ENCODE assay signal across 12 mouse cellular contexts in genomic region chr1:172323801-172324359, GRCm38 (mm10). TPM values are rescaled to one million over a fixed set of nuclear protein-coding genes. Genes with fewer than 3 reads are reported as not detected.
A peak's percentile ranks its signal among the peaks of the same experiment; 100 is the strongest.
DNase-seq lines count a peak whose midpoint lies in the region; ATAC-seq and TF ChIP-seq lines count a peak whose summit lies in the region.
"Had no signal": no experiment of that assay in that cellular context is flagged by ENCODE, and none has a peak within 500 bp of the region (broad histone marks: within the 10 kb centered on the region; RNA-seq: fewer than 3 reads in every experiment).

No protein-coding gene starts in this region.

- H3K9ac ChIP-seq in hindbrain, embryonic 12.5 days = no peak overlapping the region
- no peak overlapping the region for H3K9ac ChIP-seq in hindbrain, embryonic 14.5 days
- no peak overlapping the region for H3K9ac ChIP-seq in forebrain, embryonic 15.5 days (replicated peaks)
- H3K9ac ChIP-seq: liver, embryonic 13.5 days had no signal

- no peaks in the 10 kb centered on the region for H3K27me3 ChIP-seq in cerebellum, adult 2 months (ENCODE audit: control insufficient read depth, insufficient read depth, low read length)
- peaks cover 41% of the 10 kb centered on the region for H3K27me3 ChIP-seq in hindbrain, embryonic 12.5 days
- peaks cover 8% of the 10 kb centered on the region; the same call in 1 of the 2 replicates for H3K27me3 ChIP-seq in hindbrain, embryonic 14.5 days (ENCODE audit: control insufficient read depth, insufficient read depth, low read length)
- H3K27me3 ChIP-seq in forebrain, embryonic 15.5 days = no peaks in the 10 kb centered on the region; the same call in 1 of the 2 replicates

- no peak for TF ChIP-seq CTCF in cerebellum, adult 2 months (IDR thresholded peaks at IDR 0.05; ENCODE audit: borderline replicate concordance, insufficient read depth, low read depth, low read length)

- H3K4me3 ChIP-seq in cerebellum, adult 2 months (replicated peaks; ENCODE audit: insufficient read depth, low read depth, low read length) = no peak overlapping the region
- no peak overlapping the region for H3K4me3 ChIP-seq in hindbrain, embryonic 12.5 days
- H3K4me3 ChIP-seq in hindbrain, embryonic 14.5 days (replicated peaks; ENCODE audit: low read length) = no peak overlapping the region
- H3K4me3 ChIP-seq in forebrain, embryonic 15.5 days = no peak overlapping the region
- H3K4me3 ChIP-seq: embryonic facial prominence, embryonic 10.5 days; liver, embryonic 13.5 days had no signal

- intact Hi-C loops in left cerebral cortex, postnatal 36 days (cut with DNase I) = no loop called here

- 59% methylated on average over 6 of the region's 6 CpGs for WGBS in cerebellum, adult 2 months
- 63% methylated on average over 6 of the region's 6 CpGs for WGBS in hindbrain, embryonic 12.5 days
- 65% methylated on average over 6 of the region's 6 CpGs for WGBS in hindbrain, embryonic 14.5 days
- 56% methylated on average over 6 of the region's 6 CpGs for whole genome bisulfite sequencing in forebrain, embryonic 15.5 days

- H3K9me3 ChIP-seq in hindbrain, embryonic 12.5 days (replicated peaks) = no peaks in the 10 kb centered on the region
- H3K9me3 ChIP-seq in hindbrain, embryonic 14.5 days (ENCODE audit: control insufficient read depth, low read length) = no peaks in the 10 kb centered on the region
- no peaks in the 10 kb centered on the region for H3K9me3 ChIP-seq in forebrain, embryonic 15.5 days
- H3K9me3 ChIP-seq: embryonic facial prominence, embryonic 10.5 days; liver, embryonic 13.5 days had no signal

- no peak for ATAC-seq in cerebellum, adult (ENCODE audit: insufficient number of reproducible peaks, low FRiP score, low TSS enrichment)
- ATAC-seq in hindbrain, embryonic 12.5 days (ENCODE audit: low FRiP score) = no peak
- ATAC-seq in hindbrain, embryonic 14.5 days (ENCODE audit: low FRiP score) = no peak
- no peak for ATAC-seq in forebrain, embryonic 15.5 days (replicated peaks)

- H3K4me2 ChIP-seq in hindbrain, embryonic 12.5 days (replicated peaks) = no peak overlapping the region
- H3K4me2 ChIP-seq in hindbrain, embryonic 14.5 days (replicated peaks) = no peak overlapping the region
- no peak overlapping the region for H3K4me2 ChIP-seq in forebrain, embryonic 15.5 days (replicated peaks)
- H3K4me2 ChIP-seq: liver, embryonic 13.5 days had no signal

- peaks cover 13% of the 10 kb centered on the region for H3K36me3 ChIP-seq in hindbrain, embryonic 12.5 days
- H3K36me3 ChIP-seq in hindbrain, embryonic 14.5 days (replicated peaks; ENCODE audit: control insufficient read depth, insufficient read depth) = no peaks in the 10 kb centered on the region
- H3K36me3 ChIP-seq in forebrain, embryonic 15.5 days = no peaks in the 10 kb centered on the region

- H3K4me1 ChIP-seq in cerebellum, adult 2 months (ENCODE audit: control insufficient read depth, insufficient read depth, low read length) = peaks cover 41% of the 10 kb centered on the region
- peaks cover 50% of the 10 kb centered on the region for H3K4me1 ChIP-seq in hindbrain, embryonic 12.5 days
- peaks cover 6% of the 10 kb centered on the region; the same call in 1 of the 2 replicates for H3K4me1 ChIP-seq in hindbrain, embryonic 14.5 days (replicated peaks; ENCODE audit: control insufficient read depth, insufficient read depth, low read length)
- H3K4me1 ChIP-seq in forebrain, embryonic 15.5 days = peaks cover 55% of the 10 kb centered on the region

- no peak for DNase-seq in cerebellum, adult 2 months
- no peak for DNase-seq in hindbrain, embryonic 14.5 days (ENCODE audit: low spot score)
- peak; percentile 78 to 81 for DNase-seq in left cerebral cortex, postnatal 36 days (ENCODE audit: low spot score in 2 of 2)
- DNase-seq in thymus, postnatal 36 days = no peak
- no peak for DNase-seq in Muller cell, postnatal 12 days (ENCODE audit: inconsistent ontology term)
- DNase-seq: liver, embryonic 13.5 days had no signal

- no peak for TF ChIP-seq POLR2A in cerebellum, adult 2 months (IDR thresholded peaks at IDR 0.05; ENCODE audit: borderline replicate concordance, insufficient read depth, low read length)

- H3K27ac ChIP-seq in cerebellum, adult 2 months (ENCODE audit: insufficient read depth, low read length) = peak overlapping the region; percentile 21; the same call in 1 of the 2 replicates
- 0 out of 2 replicates have a peak overlapping the region, but pooled peaks have one; percentile 25 for H3K27ac ChIP-seq in hindbrain, embryonic 12.5 days
- no peak overlapping the region for H3K27ac ChIP-seq in hindbrain, embryonic 14.5 days
- H3K27ac ChIP-seq in forebrain, embryonic 15.5 days (replicated peaks) = 0 out of 2 replicates have a peak overlapping the region, but pooled peaks have one; percentile 9
- H3K27ac ChIP-seq: liver, embryonic 13.5 days had no signal

RNA-seq across cellular contexts. Expression of gene Kcnj9, which starts 5.2 kb away (rescaled TPM):
- 116 and 130 TPM in 2 replicates for polyA plus RNA-seq in cerebellum, adult 2 months (2012; rRNA removed)
- polyA plus RNA-seq in hindbrain, embryonic 12.5 days (2016; fragmentation: Nextera tagmentation; extraction: Ambion mirVana) = 1.2 and 2.0 TPM in 2 replicates
- polyA plus RNA-seq in hindbrain, embryonic 14.5 days (2014; fragmentation: Nextera tagmentation; extraction: Ambion mirVana) = 1.7 and 2.1 TPM in 2 replicates
- polyA plus RNA-seq in forebrain, embryonic 15.5 days (2015; fragmentation: Nextera tagmentation; extraction: Ambion mirVana) = 3.4 and 3.5 TPM in 2 replicates
- total RNA-seq in left cerebral cortex, postnatal 36 days (2021) = 100 to 1,000 TPM; 134 to 136 TPM
- polyA plus RNA-seq: heart, embryonic 16.5 days; intestine, embryonic 16.5 days; liver, embryonic 13.5 days had no signal

RNA-seq across cellular contexts. Expression of gene Kcnj10, which starts 17.1 kb away (rescaled TPM):
- 141 and 174 TPM in 2 replicates for polyA plus RNA-seq in cerebellum, adult 2 months (2012; rRNA removed)
- polyA plus RNA-seq in hindbrain, embryonic 12.5 days (2016; fragmentation: Nextera tagmentation; extraction: Ambion mirVana) = 0.53 and 0.83 TPM in 2 replicates
- 2.8 and 3.5 TPM in 2 replicates for polyA plus RNA-seq in hindbrain, embryonic 14.5 days (2014; fragmentation: Nextera tagmentation; extraction: Ambion mirVana)
- polyA plus RNA-seq in forebrain, embryonic 15.5 days (2015; fragmentation: Nextera tagmentation; extraction: Ambion mirVana) = 1.7 and 1.9 TPM in 2 replicates
- 10 to 100 TPM; 86.8 to 97.1 TPM for total RNA-seq in left cerebral cortex, postnatal 36 days (2021)

RNA-seq across cellular contexts. Expression of gene Atp1a2, which starts 26.0 kb away (rescaled TPM):
- polyA plus RNA-seq in cerebellum, adult 2 months (2012; rRNA removed) = 535 and 584 TPM in 2 replicates
- polyA plus RNA-seq in hindbrain, embryonic 12.5 days (2016; fragmentation: Nextera tagmentation; extraction: Ambion mirVana) = 13.7 and 16.1 TPM in 2 replicates
- polyA plus RNA-seq in hindbrain, embryonic 14.5 days (2014; fragmentation: Nextera tagmentation; extraction: Ambion mirVana) = 27.9 and 29.5 TPM in 2 replicates
- 32.2 and 33.1 TPM in 2 replicates for polyA plus RNA-seq in forebrain, embryonic 15.5 days (2015; fragmentation: Nextera tagmentation; extraction: Ambion mirVana)
- total RNA-seq in left cerebral cortex, postnatal 36 days (2021) = 100 to 1,000 TPM; 590 to 654 TPM

RNA-seq across cellular contexts. Expression of gene Pigm, which starts 52.5 kb away (rescaled TPM):
- polyA plus RNA-seq in cerebellum, adult 2 months (2012; rRNA removed) = 7.5 and 7.9 TPM in 2 replicates
- polyA plus RNA-seq in hindbrain, embryonic 12.5 days (2016; fragmentation: Nextera tagmentation; extraction: Ambion mirVana) = 9.4 and 9.8 TPM in 2 replicates
- polyA plus RNA-seq in hindbrain, embryonic 14.5 days (2014; fragmentation: Nextera tagmentation; extraction: Ambion mirVana) = 5.6 and 5.9 TPM in 2 replicates
- 4.7 TPM in 2 replicates for polyA plus RNA-seq in forebrain, embryonic 15.5 days (2015; fragmentation: Nextera tagmentation; extraction: Ambion mirVana)
- total RNA-seq in left cerebral cortex, postnatal 36 days (2021) = 1 to 10 TPM; 7.8 to 8.3 TPM

Comparison
In these comparisons a context has a peak if more than half of its experiments do, and no peak if none do; other contexts are left out.
1. DNase-seq: peak in left cerebral cortex, postnatal 36 days (2 of 2); none in cerebellum, adult 2 months (0 of 2), hindbrain, embryonic 14.5 days (single experiment), thymus, postnatal 36 days (0 of 2) and Muller cell, postnatal 12 days (single experiment).
2. RNA of gene Kcnj9, which starts 5.2 kb away (polyA plus RNA-seq): 116 to 130 TPM in cerebellum, adult 2 months; 3.4 to 3.5 TPM in forebrain, embryonic 15.5 days, 1.7 to 2.1 TPM in hindbrain, embryonic 14.5 days and 1.2 to 2.0 TPM in hindbrain, embryonic 12.5 days; every median in the first group is over 10 times any median in the second.
3. RNA of gene Kcnj10, which starts 17.1 kb away (polyA plus RNA-seq): 141 to 174 TPM in cerebellum, adult 2 months; 2.8 to 3.5 TPM in hindbrain, embryonic 14.5 days, 1.7 to 1.9 TPM in forebrain, embryonic 15.5 days and 0.53 to 0.83 TPM in hindbrain, embryonic 12.5 days; every median in the first group is over 10 times any median in the second.
4. RNA of gene Atp1a2, which starts 26.0 kb away (polyA plus RNA-seq): 535 to 584 TPM in cerebellum, adult 2 months; 32.2 to 33.1 TPM in forebrain, embryonic 15.5 days, 27.9 to 29.5 TPM in hindbrain, embryonic 14.5 days and 13.7 to 16.1 TPM in hindbrain, embryonic 12.5 days; every median in the first group is over 10 times any median in the second.